ENCODE assay signal across 10 mouse cellular contexts in genomic region chr3:69519789-69520558, GRCm38 (mm10).
DNase-seq lines count a peak whose midpoint lies in the region; ATAC-seq lines count a peak whose summit lies in the region.
"Had no signal": no experiment of that assay in that cellular context is flagged by ENCODE, and none has a peak within 500 bp of the region (broad histone marks: within the 10 kb centered on the region; RNA-seq: fewer than 3 reads in every experiment).

No protein-coding gene starts in this region.

- DNase-seq in adrenal gland, postnatal 14 days: peak; percentile 23
- no peak for DNase-seq in adrenal gland, adult (ENCODE audit: inconsistent age in 2 of 2, low spot score in 1 of 2)
- DNase-seq in cerebellum, adult 18-20 months: peak; percentile 51 to 53
- DNase-seq in forelimb bud, embryonic 11.5 days (ENCODE audit: low read depth, low spot score): peak; percentile 54
- no peak for DNase-seq in lung, postnatal 36 days
- DNase-seq in Muller cell, postnatal 12 days (ENCODE audit: inconsistent ontology term): no peak
- no peak for DNase-seq in right cerebral cortex, postnatal 10 days (ENCODE audit: low spot score in 2 of 2)
- DNase-seq: liver, embryonic 13.5 days had no signal

- 78% methylated on average over 21 of the region's 21 CpGs for WGBS in midbrain, embryonic 13.5 days

- no peak overlapping the region for H3K9ac ChIP-seq in midbrain, embryonic 13.5 days (replicated peaks)
- H3K9ac ChIP-seq: liver, embryonic 13.5 days had no signal

- H3K9me3 ChIP-seq in midbrain, embryonic 13.5 days: no peaks in the 10 kb centered on the region; the same call in 1 of the 2 replicates
- H3K9me3 ChIP-seq: liver, embryonic 13.5 days had no signal

- no peak overlapping the region for H3K4me3 ChIP-seq in midbrain, embryonic 13.5 days (replicated peaks)
- H3K4me3 ChIP-seq: erythroblast, embryonic 14.5 days; liver, embryonic 13.5 days had no signal

- H3K27me3 ChIP-seq in midbrain, embryonic 13.5 days: no peaks in the 10 kb centered on the region
- H3K27me3 ChIP-seq: liver, embryonic 13.5 days had no signal

- no peaks in the 10 kb centered on the region for H3K36me3 ChIP-seq in midbrain, embryonic 13.5 days
- H3K36me3 ChIP-seq: liver, embryonic 13.5 days had no signal

- H3K4me1 ChIP-seq in midbrain, embryonic 13.5 days (replicated peaks): peaks cover 8% of the 10 kb centered on the region
- H3K4me1 ChIP-seq: liver, embryonic 13.5 days had no signal

- H3K4me2 ChIP-seq in midbrain, embryonic 13.5 days (replicated peaks): no peak overlapping the region
- H3K4me2 ChIP-seq: liver, embryonic 13.5 days had no signal

- 0 out of 2 replicates have a peak, but pooled peaks have one; percentile 38 for ATAC-seq in midbrain, embryonic 13.5 days

- H3K27ac ChIP-seq in midbrain, embryonic 13.5 days: peak overlapping the region; percentile 20
- H3K27ac ChIP-seq: liver, embryonic 13.5 days had no signal

Comparison
In these comparisons a context has a peak if more than half of its experiments do, and no peak if none do; other contexts are left out.
1. DNase-seq: peak in adrenal gland, postnatal 14 days (single experiment), cerebellum, adult 18-20 months (2 of 2) and forelimb bud, embryonic 11.5 days (single experiment); none in adrenal gland, adult (0 of 2), lung, postnatal 36 days (single experiment), Muller cell, postnatal 12 days (single experiment) and right cerebral cortex, postnatal 10 days (0 of 2).